Mouse (Mus musculus) embryonic facial prominence, embryonic 10.5 days (tissue): ENCODE results near the gene Lrp2. TPM values are rescaled to one million over a fixed set of nuclear protein-coding genes. Genes with fewer than 3 reads are reported as not detected.
"Not testable (repeated sequence)": the region's sequence is repeated elsewhere in the genome, so short reads cannot be mapped to it uniquely, and the experiment has no call there.

ENCODE experiments used
- DNase-seq: peaks from one replicate; pipeline ENCODE4 v3.0.0-alpha.2; 2017; ENCODE audit warnings: low spot score
- H3K27ac ChIP-seq: fragments of 300-500 bp; sonication (generic); replicated peaks from 2 replicates; pipeline ENCODE4 v1.5.1; 2016; ENCODE audit warnings: mild to moderate bottlenecking
- H3K27me3 ChIP-seq: fragments of 300-500 bp; sonication (generic); replicated peaks from 2 replicates; pipeline ENCODE4 v1.6.1; 2016; ENCODE audit warnings: low read depth, mild to moderate bottlenecking; ENCODE audit not compliant: poor library complexity, severe bottlenecking
- H3K36me3 ChIP-seq: fragments of 300-500 bp; sonication (generic); replicated peaks from 2 replicates; pipeline ENCODE4 v1.6.1; 2016; ENCODE audit warnings: mild to moderate bottlenecking, moderate library complexity
- H3K4me1 ChIP-seq: fragments of 300-500 bp; sonication (generic); 2 replicates; pipeline ENCODE4 v1.6.1; 2016
- H3K4me3 ChIP-seq: fragments of 300-500 bp; sonication (generic); 2 replicates; pipeline ENCODE4 v1.5.1; 2016; ENCODE audit warnings: mild to moderate bottlenecking, moderate library complexity
- H3K9me3 ChIP-seq: fragments of 300-500 bp; sonication (generic); 2 replicates; pipeline ENCODE4 v1.6.1; 2016; ENCODE audit warnings: mild to moderate bottlenecking
- WGBS: fragments of 180-500 bp; shearing (Covaris S2); methylation state at CpG from one replicate; pipeline ENCODE4 v1.1.7; 2016; 5-methylcytosine and 5-hydroxymethylcytosine counted together
- polyA plus RNA-seq: library from polyadenylated mRNA; unstranded; fragments of >200 nt; fragmentation: Nextera tagmentation; extraction: Ambion mirVana; gene quantifications from 2 replicates; pipeline ENCODE4 v1.2.1, GENCODE M21; 2016

Gene Lrp2
- polyA plus RNA-seq, 1 experiment from 2014 or later = 1.6 TPM

- DNase-seq = no peak
- Histone ChIP-seq H3K27me3 (peaks cover 19% of the 10 kb centered on the region), H3K9me3 (no peaks in the 10 kb centered on the region), H3K27ac (no peak overlapping the region), H3K4me3 (no peak overlapping the region), H3K36me3 (no peaks in the 10 kb centered on the region), H3K4me1 (peaks cover under 1% of the 10 kb centered on the region; the same call in 1 of the 2 replicates)
- 80% methylated on average over 2 of the region's 2 CpGs for WGBS
Observed at GRCm38 (mm10) chr2:69593168-69593567, 7.3 kb upstream of the Lrp2 start.

GRCm38 (mm10) chr2:69592536-69592935 lies 6.7 kb upstream of the Lrp2 start:
- Histone ChIP-seq H3K27me3 (peaks cover 25% of the 10 kb centered on the region), H3K27ac (no peak overlapping the region), H3K9me3 (no peaks in the 10 kb centered on the region), H3K4me3 (no peak overlapping the region), H3K4me1 (peaks cover 6% of the 10 kb centered on the region), H3K36me3 (no peaks in the 10 kb centered on the region)
- DNase-seq = no peak
- 32% methylated on average over 1 of the region's 1 CpGs for whole genome bisulfite sequencing

GRCm38 (mm10) chr2:69591966-69592505 lies 6.2 kb upstream of the Lrp2 start:
- DNase-seq = no peak
- Histone ChIP-seq H3K36me3 (no peaks in the 10 kb centered on the region), H3K4me3 (no peak overlapping the region), H3K27ac (no peak overlapping the region), H3K9me3 (no peaks in the 10 kb centered on the region), H3K27me3 (peaks cover 30% of the 10 kb centered on the region), H3K4me1 (peaks cover 11% of the 10 kb centered on the region)
- 67% methylated on average over 7 of the region's 7 CpGs for WGBS

- 79% methylated on average over 1 of the region's 1 CpGs for WGBS
- Histone ChIP-seq H3K36me3 (no peaks in the 10 kb centered on the region), H3K27ac (no peak overlapping the region), H3K4me3 (no peak overlapping the region), H3K9me3 (no peaks in the 10 kb centered on the region), H3K4me1 (peaks cover 26% of the 10 kb centered on the region), H3K27me3 (peaks cover 45% of the 10 kb centered on the region)
- DNase-seq = no peak
Observed at GRCm38 (mm10) chr2:69590548-69590947, 4.7 kb upstream of the Lrp2 start.

GRCm38 (mm10) chr2:69587896-69588295 lies 2.0 kb upstream of the Lrp2 start:
- H3K4me3 ChIP-seq = peak overlapping the region; percentile 77
- peaks cover 35% of the 10 kb centered on the region for H3K4me1 ChIP-seq
- H3K9me3 ChIP-seq = no peaks in the 10 kb centered on the region
- DNase-seq = peak; percentile 42
- under 1% methylated on average over 23 of the region's 23 CpGs for WGBS
- no peaks in the 10 kb centered on the region for H3K36me3 ChIP-seq
- peaks cover 72% of the 10 kb centered on the region for H3K27me3 ChIP-seq
- H3K27ac ChIP-seq = no peak overlapping the region

GRCm38 (mm10) chr2:69586821-69587728 lies 1.2 kb upstream of the Lrp2 start:
- H3K27me3 ChIP-seq = peaks cover 80% of the 10 kb centered on the region
- peak; percentile 45 for DNase-seq
- peaks cover 35% of the 10 kb centered on the region for H3K4me1 ChIP-seq
- no peaks in the 10 kb centered on the region for H3K36me3 ChIP-seq
- H3K4me3 ChIP-seq = peak overlapping the region; percentile 77
- H3K27ac ChIP-seq = no peak overlapping the region; the same call in 1 of the 2 replicates
- under 1% methylated on average over 26 of the region's 26 CpGs for WGBS
- no peaks in the 10 kb centered on the region for H3K9me3 ChIP-seq

GRCm38 (mm10) chr2:69585191-69585885 lies 527 bp downstream of the Lrp2 start:
- under 1% methylated on average over 61 of the region's 61 CpGs for WGBS
- peak; percentile 63 for DNase-seq
- H3K36me3 ChIP-seq = no peaks in the 10 kb centered on the region
- H3K27ac ChIP-seq = peak overlapping the region; percentile 81
- no peaks in the 10 kb centered on the region for H3K9me3 ChIP-seq
- peak overlapping the region; percentile 77 for H3K4me3 ChIP-seq
- peaks cover 87% of the 10 kb centered on the region for H3K27me3 ChIP-seq
- H3K4me1 ChIP-seq = peaks cover 35% of the 10 kb centered on the region

- DNase-seq = peak; percentile 33
- Histone ChIP-seq H3K27me3 (peaks cover 79% of the 10 kb centered on the region), H3K4me1 (peaks cover 35% of the 10 kb centered on the region), H3K4me3 (peak overlapping the region; percentile 77), H3K9me3 (no peaks in the 10 kb centered on the region), H3K36me3 (no peaks in the 10 kb centered on the region), H3K27ac (no peak overlapping the region)
- WGBS = 4% methylated on average over 20 of the region's 20 CpGs
Observed at GRCm38 (mm10) chr2:69584117-69584933, 1.5 kb downstream of the Lrp2 start.

GRCm38 (mm10) chr2:69582861-69583260 lies 3.0 kb downstream of the Lrp2 start:
- Histone ChIP-seq H3K4me3 (no peak overlapping the region), H3K27ac (no peak overlapping the region), H3K9me3 (no peaks in the 10 kb centered on the region), H3K4me1 (peaks cover 32% of the 10 kb centered on the region), H3K27me3 (peaks cover 65% of the 10 kb centered on the region), H3K36me3 (no peaks in the 10 kb centered on the region)
- DNase-seq = no peak
- 23% methylated on average over 7 of the region's 7 CpGs for WGBS

GRCm38 (mm10) chr2:69582068-69582467 lies 3.8 kb downstream of the Lrp2 start:
- Histone ChIP-seq H3K27me3 (peaks cover 57% of the 10 kb centered on the region), H3K4me1 (peaks cover 24% of the 10 kb centered on the region)
- H3K27ac ChIP-seq, H3K36me3 ChIP-seq, DNase-seq, H3K9me3 ChIP-seq, H3K4me3 ChIP-seq: not testable (repeated sequence)
- WGBS = 92% methylated on average over 4 of the region's 4 CpGs

- Histone ChIP-seq H3K27ac (no peak overlapping the region), H3K27me3 (peaks cover 37% of the 10 kb centered on the region), H3K4me1 (peaks cover 4% of the 10 kb centered on the region; the same call in 1 of the 2 replicates), H3K36me3 (no peaks in the 10 kb centered on the region), H3K9me3 (no peaks in the 10 kb centered on the region), H3K4me3 (no peak overlapping the region)
- WGBS = 92% methylated on average over 2 of the region's 2 CpGs
- DNase-seq = no peak
Observed at GRCm38 (mm10) chr2:69580091-69580490, 5.8 kb downstream of the Lrp2 start.

- no peak for DNase-seq
- WGBS = 90% methylated on average over 8 of the region's 8 CpGs
- Histone ChIP-seq H3K27me3 (peaks cover 18% of the 10 kb centered on the region), H3K36me3 (no peaks in the 10 kb centered on the region), H3K9me3 (no peaks in the 10 kb centered on the region), H3K27ac (no peak overlapping the region), H3K4me1 (no peaks in the 10 kb centered on the region), H3K4me3 (no peak overlapping the region)
Observed at GRCm38 (mm10) chr2:69578206-69578605, 7.7 kb downstream of the Lrp2 start.
